ENCODE assay signal across 7 mouse cellular contexts in genomic region chr2:60730024-60730423, GRCm38 (mm10). TPM values are rescaled to one million over a fixed set of nuclear protein-coding genes. Genes with fewer than 3 reads are reported as not detected.
DNase-seq lines count a peak whose midpoint lies in the region; ATAC-seq lines count a peak whose summit lies in the region.

No protein-coding gene starts in this region.

- no peak for DNase-seq in lung, postnatal 25 days (ENCODE audit: low spot score)
- DNase-seq in embryonic facial prominence, embryonic 10.5 days (ENCODE audit: low spot score): peak; percentile 56
- peak; percentile 72 for DNase-seq in kidney, adult 11 months
- DNase-seq in lung, postnatal 36 days: peak; percentile 54
- DNase-seq in adipocyte (ENCODE audit: low spot score): no peak
- no peak for DNase-seq in cerebellum, adult 9-11 months

- H3K4me3 ChIP-seq in lung, embryonic 15.5 days: no peak overlapping the region
- no peak overlapping the region for H3K4me3 ChIP-seq in embryonic facial prominence, embryonic 10.5 days

- WGBS in lung, embryonic 15.5 days: 6% methylated on average over 3 of the region's 3 CpGs
- 5% methylated on average over 3 of the region's 3 CpGs for WGBS in embryonic facial prominence, embryonic 10.5 days

- ATAC-seq in lung, embryonic 15.5 days (ENCODE audit: borderline replicate concordance, extremely low read depth, low FRiP score, low TSS enrichment): peak; percentile 90

- no peak overlapping the region for H3K4me2 ChIP-seq in lung, embryonic 15.5 days

- no peaks in the 10 kb centered on the region for H3K9me3 ChIP-seq in lung, embryonic 15.5 days
- no peaks in the 10 kb centered on the region for H3K9me3 ChIP-seq in embryonic facial prominence, embryonic 10.5 days

- H3K9ac ChIP-seq in lung, embryonic 15.5 days: no peak overlapping the region

- H3K27me3 ChIP-seq in lung, embryonic 15.5 days: no peaks in the 10 kb centered on the region
- H3K27me3 ChIP-seq in embryonic facial prominence, embryonic 10.5 days (replicated peaks; ENCODE audit: low read depth, poor library complexity, severe bottlenecking): no peaks in the 10 kb centered on the region

- peak overlapping the region; percentile 71 for H3K27ac ChIP-seq in lung, embryonic 15.5 days
- H3K27ac ChIP-seq in embryonic facial prominence, embryonic 10.5 days (replicated peaks): no peak overlapping the region; the same call in 1 of the 2 replicates

- no peaks in the 10 kb centered on the region for H3K36me3 ChIP-seq in lung, embryonic 15.5 days
- H3K36me3 ChIP-seq in embryonic facial prominence, embryonic 10.5 days (replicated peaks): no peaks in the 10 kb centered on the region

- H3K4me1 ChIP-seq in lung, embryonic 15.5 days: peaks cover 16% of the 10 kb centered on the region
- H3K4me1 ChIP-seq in embryonic facial prominence, embryonic 10.5 days: peaks cover 19% of the 10 kb centered on the region

RNA-seq across cellular contexts. Expression of gene Itgb6, which starts 7.6 kb away (rescaled TPM):
- polyA plus RNA-seq in lung, embryonic 15.5 days (2015; fragmentation: Nextera tagmentation; extraction: Ambion mirVana): 6.4 and 7.3 TPM in 2 replicates
- 0.67 and 1.4 TPM in 2 replicates for polyA plus RNA-seq in embryonic facial prominence, embryonic 10.5 days (2016; fragmentation: Nextera tagmentation; extraction: Ambion mirVana)

Comparison
In these comparisons a context has a peak if more than half of its experiments do, and no peak if none do; other contexts are left out.
1. DNase-seq: peak in embryonic facial prominence, embryonic 10.5 days (single experiment), kidney, adult 11 months (single experiment) and lung, postnatal 36 days (single experiment); none in lung, postnatal 25 days (single experiment), adipocyte (single experiment) and cerebellum, adult 9-11 months (single experiment).